Mouse (Mus musculus) neural tube, embryonic 11.5 days (tissue): ENCODE data around the gene Rasgrp2. TPM values are rescaled to one million over a fixed set of nuclear protein-coding genes. Genes with fewer than 3 reads are reported as not detected.

Experiments used
- polyA plus RNA-seq: library from polyadenylated mRNA; unstranded; fragments of >200 nt; fragmentation: Nextera tagmentation; extraction: Ambion mirVana; gene quantifications from 2 replicates; pipeline ENCODE4 v1.2.1, GENCODE M21; 2014

The Rasgrp2 gene
- polyA plus RNA-seq, 1 experiment from 2014 or later: 17.6 TPM

Other genes starting within 250 kb of the Rasgrp2 start
- gene Majin, start 215.0 kb upstream of the Rasgrp2 start, polyA plus RNA-seq: not detected in 2 replicates
- 0.44 and 0.87 TPM in 2 replicates for gene Gpha2, start 173.0 kb upstream of the Rasgrp2 start, polyA plus RNA-seq
- 47.4 and 61.2 TPM in 2 replicates for gene Ppp2r5b, start 163.5 kb upstream of the Rasgrp2 start, polyA plus RNA-seq
- gene Atg2a, start 157.7 kb upstream of the Rasgrp2 start, polyA plus RNA-seq: 13.3 and 13.8 TPM in 2 replicates
- 71.9 and 82.2 TPM in 2 replicates for gene Ehd1, start 122.6 kb upstream of the Rasgrp2 start, polyA plus RNA-seq
- 0.42 and 0.58 TPM in 2 replicates for gene Cdc42bpg, start 92.9 kb upstream of the Rasgrp2 start, polyA plus RNA-seq
- 59.5 and 66.1 TPM in 2 replicates for gene Men1, start 64.4 kb upstream of the Rasgrp2 start, polyA plus RNA-seq
- gene Map4k2, start 58.2 kb upstream of the Rasgrp2 start, polyA plus RNA-seq: 10.0 and 13.6 TPM in 2 replicates
- 214 and 224 TPM in 2 replicates for gene Sf1, start 35.6 kb upstream of the Rasgrp2 start, polyA plus RNA-seq
- 4.4 and 6.0 TPM in 2 replicates for gene Pygm, start 14.9 kb upstream of the Rasgrp2 start, polyA plus RNA-seq
- 13.4 and 14.5 TPM in 2 replicates for gene Nrxn2, start 19.4 kb downstream of the Rasgrp2 start, polyA plus RNA-seq
- not detected in 2 replicates for gene Slc22a12, start 143.7 kb downstream of the Rasgrp2 start, polyA plus RNA-seq